Mouse (Mus musculus) brain, adult 10 weeks (tissue): ENCODE measurements around the gene Akap12. TPM values are rescaled to one million over a fixed set of nuclear protein-coding genes. Genes with fewer than 3 reads are reported as not detected.

ENCODE experiments used
- polyA plus RNA-seq: library from polyadenylated mRNA; stranded (reverse); fragments of 350-450 nt; fragmentation: Illumina TruSeq; extraction: RNeasy Lipid Tissue Mini Kit (QIAGEN cat#74804); gene quantifications from one replicate; pipeline ENCODE4 v1.2.3, GENCODE M21; 2015; ENCODE audit warnings: low read depth, low replicate concordance

Akap12 gene
- polyA plus RNA-seq, result 12.3 TPM

DNA sequence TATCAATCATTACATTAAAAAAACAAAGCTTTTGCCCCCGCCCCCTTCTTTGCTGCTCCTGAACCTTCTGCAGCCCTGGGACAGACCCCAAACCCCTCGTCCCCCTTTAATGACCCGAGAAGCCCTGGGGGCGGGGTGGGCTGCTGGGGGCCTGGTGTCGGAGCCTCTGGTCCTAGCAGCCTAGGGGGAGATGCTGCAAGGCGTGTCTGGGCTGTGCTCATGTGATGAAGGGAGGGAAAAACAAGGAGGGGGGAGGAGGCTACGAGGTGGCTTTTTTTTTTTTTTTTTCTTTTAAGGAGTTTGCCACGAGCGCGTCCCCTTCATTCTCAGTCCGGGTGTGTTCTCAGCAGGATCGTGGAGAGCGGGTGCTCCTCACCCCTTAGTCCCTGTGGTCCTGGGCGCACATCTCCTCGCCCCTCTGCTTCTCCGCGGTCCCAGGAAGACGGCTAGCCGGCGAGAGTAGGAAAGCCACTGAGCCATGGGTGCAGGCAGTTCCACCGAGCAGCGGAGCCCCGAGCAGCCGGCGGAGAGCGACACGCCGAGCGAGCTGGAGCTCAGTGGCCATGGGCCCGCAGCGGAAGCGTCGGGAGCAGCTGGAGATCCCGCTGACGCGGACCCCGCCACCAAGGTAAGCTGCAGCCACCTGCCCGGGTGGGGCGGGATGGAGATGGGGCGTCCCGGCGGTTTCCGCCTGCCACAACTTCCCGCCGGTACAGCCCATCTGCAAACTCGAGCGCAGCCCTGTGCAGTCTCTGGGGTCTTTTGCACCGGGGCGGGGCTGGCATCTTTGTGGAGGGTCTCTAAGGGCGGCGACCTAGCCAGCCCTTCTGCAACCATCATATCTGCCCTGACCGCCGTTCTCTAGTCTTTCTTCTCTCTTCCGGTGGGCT, at the start of gene Akap12:
Akap12 (plus strand) TSS at position 340 of the 890 bp plus-strand sequence.

DNA sequence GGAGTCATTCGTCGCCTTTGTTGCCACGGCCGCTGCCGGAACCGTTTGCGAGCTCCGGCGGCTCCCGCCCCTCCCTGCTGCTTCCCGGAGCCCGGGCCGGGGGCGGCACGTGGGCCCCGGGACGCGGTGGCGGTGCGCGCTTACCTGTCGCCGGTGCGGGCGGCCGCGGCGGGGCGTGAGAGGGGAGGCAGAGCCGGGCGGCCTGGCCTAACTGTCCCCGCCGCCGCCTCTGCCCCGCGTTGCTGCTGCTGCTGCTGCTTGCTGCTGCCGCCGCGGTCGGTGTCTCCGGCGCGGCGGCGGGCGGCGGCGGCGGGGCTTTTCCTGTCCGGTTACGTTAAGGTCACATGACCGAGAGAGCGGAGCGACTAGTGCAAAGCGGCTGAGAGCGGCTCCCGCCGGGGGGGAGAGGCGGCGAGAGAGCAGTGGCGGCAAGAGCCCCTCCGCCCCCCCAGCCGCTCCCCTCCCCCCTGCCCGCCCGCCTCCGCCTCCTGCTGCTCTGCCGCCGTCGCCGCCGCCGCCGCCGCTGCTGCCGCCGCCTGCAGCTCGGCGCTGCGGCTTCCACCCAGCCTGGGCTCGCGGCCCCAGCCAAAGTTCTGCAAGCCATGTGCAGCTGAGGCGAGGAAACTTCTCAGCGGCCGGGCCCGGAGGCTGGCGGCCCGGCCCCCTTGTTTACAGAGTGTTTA, 121.7 kb downstream of the Akap12 start, which contains the start of gene Zbtb2:
Zbtb2 (minus strand) TSS at position 408 of the 683 bp plus-strand sequence.

Other genes with a start within 250 kb of the Akap12 start
- 8.6 TPM for gene Zbtb2, start 121.7 kb downstream of the Akap12 start, polyA plus RNA-seq
- 68.7 TPM for gene Rmnd1, start 166.0 kb downstream of the Akap12 start, polyA plus RNA-seq
- gene Armt1, start 166.1 kb downstream of the Akap12 start, polyA plus RNA-seq, result 28.6 TPM
- gene Ccdc170, start 216.1 kb downstream of the Akap12 start, polyA plus RNA-seq, result 0.74 TPM